17 mouse cellular contexts compared by ENCODE assay signal in genomic region chr16:54682815-54683214, GRCm38 (mm10).
DNase-seq lines count a peak whose midpoint lies in the region; ATAC-seq and TF ChIP-seq lines count a peak whose summit lies in the region.
"Had no signal": no experiment of that assay in that cellular context is flagged by ENCODE, and none has a peak within 500 bp of the region (broad histone marks: within the 10 kb centered on the region; RNA-seq: fewer than 3 reads in every experiment).

No protein-coding gene starts in this region.

- H3K9ac ChIP-seq in neural tube, embryonic 15.5 days (replicated peaks): no peak overlapping the region
- no peak overlapping the region for H3K9ac ChIP-seq in lung, postnatal 0 days (replicated peaks; ENCODE audit: low read depth)
- H3K9ac ChIP-seq: heart, embryonic 13.5 days; lung, embryonic 14.5 days; stomach, embryonic 15.5 days had no signal

- no peak for ATAC-seq in neural tube, embryonic 15.5 days (ENCODE audit: low FRiP score)
- no peak for ATAC-seq in lung, postnatal 0 days
- ATAC-seq: activated CD4-positive, CD25-positive, alpha-beta regulatory T cell, adult 4 months; CD4-positive, CD25-positive, alpha-beta regulatory T cell, adult 4 months had no signal

- H3K4me3 ChIP-seq in neural tube, embryonic 15.5 days (replicated peaks): no peak overlapping the region
- H3K4me3 ChIP-seq in lung, postnatal 0 days (ENCODE audit: low read depth, low read length): no peak overlapping the region
- H3K4me3 ChIP-seq: forebrain, embryonic 10.5 days; heart, embryonic 13.5 days; stomach, embryonic 15.5 days had no signal

- H3K27me3 ChIP-seq in neural tube, embryonic 15.5 days (replicated peaks): no peaks in the 10 kb centered on the region
- H3K27me3 ChIP-seq in lung, postnatal 0 days (replicated peaks; ENCODE audit: insufficient read depth, low read length): no peaks in the 10 kb centered on the region
- H3K27me3 ChIP-seq: heart, embryonic 13.5 days; stomach, embryonic 15.5 days had no signal

- H3K9me3 ChIP-seq in neural tube, embryonic 15.5 days (replicated peaks): no peaks in the 10 kb centered on the region
- H3K9me3 ChIP-seq in lung, postnatal 0 days (ENCODE audit: low read length): no peaks in the 10 kb centered on the region
- H3K9me3 ChIP-seq: forebrain, embryonic 10.5 days; heart, embryonic 13.5 days; stomach, embryonic 15.5 days had no signal

- no peak for TF ChIP-seq CTCF in lung, postnatal 0 days (IDR thresholded peaks at IDR 0.05)

- TF ChIP-seq EP300 in lung, postnatal 0 days (IDR thresholded peaks at IDR 0.05): no peak

- H3K4me1 ChIP-seq in neural tube, embryonic 15.5 days: no peaks in the 10 kb centered on the region
- no peaks in the 10 kb centered on the region for H3K4me1 ChIP-seq in lung, postnatal 0 days (ENCODE audit: insufficient read depth, low read depth, low read length)
- H3K4me1 ChIP-seq: forebrain, embryonic 10.5 days; heart, embryonic 13.5 days; stomach, embryonic 15.5 days had no signal

- H3K27ac ChIP-seq in neural tube, embryonic 15.5 days (replicated peaks): no peak overlapping the region
- H3K27ac ChIP-seq in lung, postnatal 0 days (ENCODE audit: low read length): no peak overlapping the region
- H3K27ac ChIP-seq: forebrain, embryonic 10.5 days; heart, embryonic 13.5 days; stomach, embryonic 15.5 days had no signal

- H3K4me2 ChIP-seq in neural tube, embryonic 15.5 days: no peak overlapping the region
- H3K4me2 ChIP-seq in lung, postnatal 0 days (replicated peaks; ENCODE audit: low read depth, low read length): no peak overlapping the region
- H3K4me2 ChIP-seq: heart, embryonic 13.5 days; liver, embryonic 11.5 days; lung, embryonic 14.5 days; stomach, embryonic 15.5 days had no signal

- peak; percentile 20 for DNase-seq in neural tube, embryonic 10.5 days (ENCODE audit: extremely low spot score, low spot score)
- DNase-seq in embryo, embryonic 10.5 days (ENCODE audit: low spot score): peak; percentile 41
- peak; percentile 2 for DNase-seq in kidney, postnatal 14 days
- DNase-seq in layer of hippocampus, postnatal 25 days (ENCODE audit: extremely low spot score in 1 of 2, low spot score in 1 of 2): no peak
- no peak for DNase-seq in lung, postnatal 25 days (ENCODE audit: low spot score)
- DNase-seq in lung, postnatal 0 days (ENCODE audit: low spot score): no peak
- DNase-seq: adrenal gland, postnatal 25 days; cerebellum, postnatal 25 days; heart, postnatal 4 days; lung, embryonic 14.5 days had no signal

- H3K36me3 ChIP-seq in neural tube, embryonic 15.5 days: no peaks in the 10 kb centered on the region
- H3K36me3 ChIP-seq in lung, postnatal 0 days (ENCODE audit: insufficient read depth, low read length): no peaks in the 10 kb centered on the region
- H3K36me3 ChIP-seq: forebrain, embryonic 10.5 days; heart, embryonic 13.5 days; stomach, embryonic 15.5 days had no signal

- WGBS in neural tube, embryonic 15.5 days: 37% methylated on average over 4 of the region's 4 CpGs
- 26% methylated on average over 4 of the region's 4 CpGs for WGBS in lung, postnatal 0 days

Comparison
In these comparisons a context has a peak if more than half of its experiments do, and no peak if none do; other contexts are left out.
1. DNase-seq: peak in neural tube, embryonic 10.5 days (single experiment), embryo, embryonic 10.5 days (single experiment) and kidney, postnatal 14 days (single experiment); none in layer of hippocampus, postnatal 25 days (0 of 2), lung, postnatal 25 days (single experiment) and lung, postnatal 0 days (single experiment).